Mouse (Mus musculus) layer of hippocampus, postnatal 14 days (tissue): ENCODE measurements at regions not wholly inside any gene's neighbourhood (a gene's known extent, or its start where the extent isn't known, plus 50 kb on each side); places are given as distances from the start of the nearest gene placed in this dataset.

Experiments used
- DNase-seq, 2 experiments: peaks; one replicate each; pipeline ENCODE4 v3.0.0; 2021 to 2022; ENCODE audit warnings: low spot score in 2 of 2, mixed read lengths in 1 of 2

DNA sequence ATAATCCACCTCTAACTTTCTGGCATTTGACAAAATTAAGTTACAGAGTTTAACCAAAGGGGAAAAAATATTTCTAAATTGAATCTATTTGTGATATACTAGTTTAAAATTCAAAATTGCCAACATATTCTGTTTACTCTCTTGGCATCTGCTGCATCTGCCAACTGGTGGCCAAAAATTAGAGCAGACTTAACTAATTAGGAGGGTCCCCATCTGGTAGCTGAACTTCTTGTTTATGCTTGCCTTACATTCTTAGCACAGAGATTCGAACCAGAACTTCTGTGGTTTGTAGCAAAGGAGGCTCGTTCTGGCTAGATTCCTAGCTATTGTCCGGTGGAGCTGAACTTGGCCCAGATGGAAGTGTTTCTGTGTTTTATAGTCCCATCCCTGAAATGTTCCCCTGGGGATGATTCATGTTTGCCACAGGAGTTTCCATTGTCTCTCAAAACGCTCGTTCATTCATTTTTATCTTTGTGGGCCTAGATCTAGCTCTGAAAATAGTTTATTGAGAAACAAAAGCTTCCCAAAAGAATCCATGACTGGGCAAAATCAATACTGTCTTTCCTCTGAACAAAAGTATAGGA is 3461.5 kb upstream of the Gm7489 start:
- peak in 1 of 2 experiments; percentile 6 for DNase-seq

DNA sequence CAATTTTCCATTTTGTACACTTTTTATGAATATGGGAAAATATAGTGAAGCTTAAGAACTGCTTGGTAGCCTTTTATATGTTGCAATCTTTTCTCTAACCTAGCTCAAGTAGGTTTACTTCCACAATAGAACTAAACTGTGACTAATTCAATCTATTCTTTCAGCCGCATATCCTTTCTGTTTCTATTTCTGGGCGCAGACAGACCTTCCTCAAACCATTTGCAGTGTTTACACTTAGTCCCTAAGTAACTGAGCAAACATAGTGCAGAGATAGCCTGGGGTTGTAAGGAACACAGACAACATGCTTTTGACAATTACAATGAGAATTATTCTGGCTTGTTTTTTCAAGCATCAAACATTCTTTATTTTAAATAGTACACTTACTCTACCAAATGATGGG is 3435.1 kb upstream of the Gm7489 start:
- no peak for DNase-seq

DNA sequence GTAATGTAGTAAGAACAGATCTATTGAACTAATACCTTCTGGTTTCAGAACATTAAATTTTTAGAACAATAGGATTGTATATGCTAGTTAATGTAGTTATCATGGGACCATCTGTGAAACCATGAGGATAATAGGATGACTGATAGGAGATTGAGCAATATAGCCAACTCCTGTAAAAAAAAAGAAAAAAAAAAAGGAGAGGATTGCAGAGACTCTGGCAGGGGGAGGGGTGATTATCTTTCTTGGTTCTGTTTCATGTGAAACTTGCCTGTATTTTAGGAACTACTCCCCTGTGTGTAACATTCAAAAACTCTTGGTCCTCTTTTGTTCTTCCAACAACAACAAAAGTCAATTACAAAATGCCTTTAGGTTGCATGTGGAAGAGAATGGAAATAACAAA is 3412.1 kb upstream of the Gm7489 start:
- DNase-seq: no peak

DNA sequence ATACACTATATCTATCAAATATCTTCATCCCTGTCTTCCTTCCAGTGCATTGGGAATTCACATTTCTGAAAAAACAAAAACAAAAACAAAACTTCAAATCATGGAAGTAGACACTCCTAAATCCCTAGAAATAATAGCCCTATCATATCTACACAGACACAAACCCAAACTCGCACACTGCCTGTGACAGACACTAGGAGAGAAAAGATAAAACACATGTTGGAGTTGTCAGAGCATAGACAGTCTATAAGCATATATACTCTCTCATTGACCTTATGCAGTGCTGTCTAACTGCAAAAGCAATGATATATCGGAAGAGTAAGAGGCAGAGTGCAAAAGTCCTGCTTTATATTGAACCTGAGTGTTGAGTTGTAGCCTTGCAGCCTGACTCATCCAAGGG is 3386.0 kb upstream of the Gm7489 start:
- no peak for DNase-seq

DNA sequence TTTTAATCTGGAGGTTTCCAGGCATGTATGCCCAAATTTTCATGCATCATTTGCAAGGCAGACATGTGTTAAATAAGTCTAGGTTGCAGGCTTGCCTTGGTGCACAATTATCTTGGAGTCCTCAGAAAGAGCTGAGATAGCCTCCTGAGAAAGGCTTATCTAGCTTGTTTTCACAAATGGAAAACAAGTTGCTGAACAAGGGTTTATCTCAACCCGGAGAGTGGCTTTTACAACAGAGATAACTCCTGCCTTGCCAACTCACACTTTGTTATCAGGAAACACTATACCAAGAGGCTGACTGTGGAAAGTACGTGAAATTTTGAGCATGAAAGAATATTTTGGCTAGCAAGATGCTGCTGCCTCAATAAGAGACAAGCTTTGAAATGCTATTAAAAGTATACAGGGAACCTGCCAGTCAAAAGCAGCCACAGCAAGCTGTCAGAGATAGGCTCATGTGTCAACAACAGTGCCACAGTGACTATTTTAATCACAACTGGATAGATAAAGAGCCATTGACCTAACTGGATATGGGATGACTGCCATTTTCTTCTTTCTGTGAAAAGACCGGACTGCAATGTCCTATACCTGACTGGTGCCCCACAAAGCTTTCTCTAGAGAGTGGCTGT is 3376.6 kb upstream of the Gm7489 start:
- no peak for DNase-seq

DNA sequence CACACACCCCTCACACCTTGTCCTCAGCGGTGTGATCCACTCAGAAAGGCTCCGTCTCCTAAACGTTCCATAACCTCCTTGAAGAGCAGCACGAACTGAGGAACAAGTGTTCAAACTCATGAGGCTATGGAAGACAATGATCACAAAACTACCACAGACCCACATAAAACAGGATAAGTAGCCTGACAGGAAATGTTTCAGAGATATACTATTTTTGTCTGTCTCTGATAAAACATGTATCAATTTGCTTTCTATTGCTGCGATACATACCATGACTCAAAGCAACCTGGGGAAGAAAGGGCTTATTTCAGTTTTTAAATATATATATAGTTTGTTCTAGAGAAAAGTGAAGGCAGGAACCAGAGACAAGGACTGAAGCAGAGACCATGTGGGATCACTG is 3371.7 kb upstream of the Gm7489 start:
- no peak for DNase-seq

DNA sequence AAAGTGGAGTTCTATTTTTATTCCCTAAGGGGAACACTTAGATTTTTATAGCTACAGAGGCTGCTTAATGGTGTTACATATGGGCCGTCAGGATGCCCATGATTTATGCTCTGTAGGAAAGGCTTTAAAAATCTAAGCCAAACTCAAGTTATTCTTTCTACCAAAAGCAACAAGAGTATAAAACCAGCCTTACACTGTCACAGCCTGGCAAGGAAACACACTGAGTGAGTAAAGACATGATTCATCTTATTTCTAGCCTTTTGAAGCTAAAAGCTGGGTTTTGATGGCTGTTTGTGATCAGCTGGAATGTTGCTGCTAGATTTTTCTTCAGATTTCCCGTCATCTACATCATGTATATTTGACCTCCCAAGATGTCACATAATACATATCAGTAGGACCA is 3359.9 kb upstream of the Gm7489 start:
- no peak for DNase-seq

DNA sequence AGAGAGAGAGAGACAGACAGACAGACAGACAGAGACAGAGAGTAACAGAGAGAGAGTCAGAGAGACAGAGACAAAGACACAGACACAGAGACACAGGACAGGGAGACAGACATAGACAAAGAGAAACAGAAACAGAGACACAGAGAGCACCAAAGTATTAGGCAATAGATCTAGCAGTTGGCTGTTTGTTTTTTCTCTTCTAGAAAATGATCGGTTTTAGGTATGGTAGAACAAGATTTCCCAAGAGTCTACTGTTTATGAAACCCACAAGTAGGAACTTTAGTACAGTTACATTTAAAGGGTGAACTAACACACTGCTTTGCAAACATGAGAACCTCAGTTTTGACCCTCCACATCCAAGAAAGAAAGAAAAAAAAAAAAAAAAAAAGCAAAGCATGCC is 3350.2 kb upstream of the Gm7489 start:
- no peak for DNase-seq

DNA sequence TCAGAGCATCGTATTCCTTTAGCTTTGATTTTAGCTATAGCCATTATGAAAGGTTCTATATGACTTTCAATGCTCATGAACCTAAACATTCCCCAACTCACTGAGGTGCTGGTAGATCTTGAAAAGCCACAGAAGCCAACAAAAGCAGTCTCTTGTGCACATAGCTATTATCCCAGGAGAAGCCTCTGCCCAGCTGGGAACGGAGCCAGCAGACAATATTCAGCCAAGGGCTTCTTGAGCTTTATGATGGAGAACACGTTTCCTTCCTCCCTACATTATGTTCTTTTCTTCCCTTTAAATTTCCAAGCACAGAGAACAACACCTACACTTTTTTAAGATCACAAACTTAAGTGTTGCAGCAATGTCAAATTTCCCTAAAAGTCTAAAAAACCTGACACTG is 3321.1 kb upstream of the Gm7489 start:
- DNase-seq: no peak

DNA sequence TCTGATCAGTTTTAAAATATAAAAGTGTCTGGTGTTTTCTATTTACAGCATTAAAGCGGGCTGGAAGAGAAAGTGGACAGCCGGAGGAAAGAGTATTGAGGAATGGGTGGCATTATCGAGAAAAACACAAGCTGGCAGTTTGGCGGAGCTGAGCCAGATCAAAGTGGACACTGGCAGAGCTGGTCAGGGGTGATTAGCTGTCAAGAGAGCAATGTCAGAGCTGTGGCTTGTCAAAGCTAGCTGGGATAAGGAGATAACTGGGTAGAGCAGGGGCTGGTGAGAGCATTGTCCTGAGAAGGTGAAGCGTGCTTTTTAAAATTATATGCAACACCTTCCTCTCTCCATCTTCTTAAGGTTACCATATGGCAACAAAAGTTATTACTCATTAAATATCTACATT is 3303.9 kb upstream of the Gm7489 start:
- no peak for DNase-seq

DNA sequence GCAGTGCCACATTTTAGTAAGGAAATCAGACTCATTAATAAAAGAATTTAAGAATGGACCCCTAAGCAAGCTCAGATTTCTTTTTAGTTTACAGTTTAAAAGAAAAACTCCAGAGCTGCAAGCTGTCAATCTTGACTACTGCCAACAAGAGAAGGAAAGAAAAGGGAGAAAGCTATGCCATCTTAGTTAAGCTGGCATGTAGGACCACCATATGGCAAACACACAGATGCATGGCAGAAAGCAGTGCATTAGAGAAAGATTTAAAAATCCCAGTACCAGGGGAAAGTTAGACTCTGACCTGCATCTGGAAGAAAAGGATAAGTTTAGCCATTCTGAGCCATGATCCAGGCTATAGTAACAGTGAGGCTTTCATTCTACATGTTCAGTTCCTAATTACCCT is 3300.8 kb upstream of the Gm7489 start:
- DNase-seq: peak in 1 of 2 experiments; percentile 9

DNA sequence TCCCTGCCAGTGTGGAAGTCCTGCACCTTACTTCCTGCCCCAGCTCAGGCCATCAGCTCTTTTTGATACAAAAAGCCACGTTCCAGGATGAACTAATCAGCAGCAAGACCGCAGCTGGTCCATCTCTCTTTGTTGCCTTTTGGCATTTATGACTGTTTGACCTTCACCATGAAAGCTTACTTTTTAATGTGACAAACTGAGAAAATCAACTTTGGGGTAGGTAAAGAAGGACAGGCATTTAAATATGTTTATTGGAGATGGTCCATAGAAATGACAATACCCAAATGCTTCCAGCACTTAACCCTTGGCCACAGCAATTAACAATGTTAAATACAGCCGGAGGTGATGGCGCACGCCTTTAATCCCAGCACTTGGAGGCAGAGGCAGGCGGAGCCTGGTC is 3299.2 kb upstream of the Gm7489 start:
- DNase-seq: no peak
